Mouse (Mus musculus): ENCODE data around the gene Tmem127.

Tmem127 gene

DNA sequence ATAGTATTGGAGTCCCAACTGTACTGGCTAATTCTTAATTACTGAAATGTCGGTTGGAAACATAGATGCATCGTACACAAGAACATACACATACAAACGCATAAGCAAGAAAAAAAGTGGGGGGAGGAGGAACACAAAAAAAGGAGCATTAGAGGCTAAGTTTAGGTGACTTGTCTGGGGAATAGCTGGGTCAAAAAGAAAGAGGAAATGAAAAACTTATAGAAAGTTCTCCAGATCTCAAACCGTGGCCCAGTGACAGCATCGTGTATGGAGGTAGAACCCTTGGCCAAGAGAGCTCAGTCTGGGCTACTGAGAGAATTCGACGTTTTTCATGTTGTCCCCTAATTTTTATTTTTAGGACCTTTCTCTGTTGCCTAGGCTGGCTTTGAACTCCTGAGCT, 63.0 kb downstream of the Tmem127 start:
- DNase-seq (ENCODE audit: low read depth, low spot score) = peak; percentile 72
